Mouse (Mus musculus): ENCODE data around the gene Phka2. TPM values are rescaled to one million over a fixed set of nuclear protein-coding genes. Genes with fewer than 3 reads are reported as not detected.

Gene Phka2
- polyA plus RNA-seq, 1 experiment from 2014 or later: 21.3 TPM

GRCm38 (mm10) chrX:160516027-160516426, 14.1 kb downstream of the Phka2 start:
- no peak overlapping the region for H3K9ac ChIP-seq (replicated peaks)
- H3K4me2 ChIP-seq: no peak overlapping the region
- H3K27me3 ChIP-seq: peaks cover 3% of the 10 kb centered on the region
- no peaks in the 10 kb centered on the region for H3K4me1 ChIP-seq (replicated peaks)
- no peak for ATAC-seq (ENCODE audit: insufficient number of reproducible peaks, insufficient read depth, low FRiP score, low TSS enrichment, low read depth)
- H3K27ac ChIP-seq: no peak overlapping the region
- H3K9me3 ChIP-seq: no peaks in the 10 kb centered on the region
- H3K36me3 ChIP-seq: no peaks in the 10 kb centered on the region
- no peak overlapping the region for H3K4me3 ChIP-seq (replicated peaks)

- Histone ChIP-seq H3K36me3 (peaks cover 16% of the 10 kb centered on the region; the same call in 1 of the 2 replicates), H3K4me3 (replicated peaks) (no peak overlapping the region), H3K27ac (no peak overlapping the region), H3K9ac (replicated peaks) (no peak overlapping the region), H3K9me3 (no peaks in the 10 kb centered on the region), H3K4me2 (no peak overlapping the region), H3K4me1 (replicated peaks) (no peaks in the 10 kb centered on the region), H3K27me3 (peaks cover 8% of the 10 kb centered on the region; the same call in 1 of the 2 replicates)
- ATAC-seq (ENCODE audit: insufficient number of reproducible peaks, insufficient read depth, low FRiP score, low TSS enrichment, low read depth): no peak
- 57% methylated on average over 2 of the region's 2 CpGs for WGBS
Observed at GRCm38 (mm10) chrX:160542772-160543171, 40.8 kb downstream of the Phka2 start.

GRCm38 (mm10) chrX:160548875-160549274, 46.9 kb downstream of the Phka2 start:
- H3K4me2 ChIP-seq: no peak overlapping the region
- no peak for ATAC-seq (ENCODE audit: insufficient number of reproducible peaks, insufficient read depth, low FRiP score, low TSS enrichment, low read depth)
- H3K27me3 ChIP-seq: peaks cover 23% of the 10 kb centered on the region
- WGBS: 68% methylated on average over 1 of the region's 1 CpGs
- H3K9ac ChIP-seq (replicated peaks): no peak overlapping the region
- H3K27ac ChIP-seq: no peak overlapping the region
- H3K4me3 ChIP-seq (replicated peaks): no peak overlapping the region
- peaks cover 10% of the 10 kb centered on the region; the same call in 1 of the 2 replicates for H3K36me3 ChIP-seq
- no peaks in the 10 kb centered on the region for H3K4me1 ChIP-seq (replicated peaks)
- H3K9me3 ChIP-seq: no peaks in the 10 kb centered on the region

- no peak overlapping the region for H3K4me3 ChIP-seq (replicated peaks)
- H3K9ac ChIP-seq (replicated peaks): no peak overlapping the region
- H3K27ac ChIP-seq: no peak overlapping the region
- peaks cover 43% of the 10 kb centered on the region for H3K27me3 ChIP-seq
- no peak overlapping the region for H3K4me2 ChIP-seq
- H3K4me1 ChIP-seq (replicated peaks): no peaks in the 10 kb centered on the region
- H3K9me3 ChIP-seq: no peaks in the 10 kb centered on the region
- WGBS: 77% methylated on average over 4 of the region's 4 CpGs
- H3K36me3 ChIP-seq: peaks cover 11% of the 10 kb centered on the region; the same call in 1 of the 2 replicates
- no peak for ATAC-seq (ENCODE audit: insufficient number of reproducible peaks, insufficient read depth, low FRiP score, low TSS enrichment, low read depth)
Observed at GRCm38 (mm10) chrX:160552066-160552465, 50.1 kb downstream of the Phka2 start.

- Histone ChIP-seq H3K27ac (no peak overlapping the region), H3K36me3 (peaks cover under 1% of the 10 kb centered on the region; the same call in 1 of the 2 replicates), H3K4me3 (replicated peaks) (no peak overlapping the region), H3K27me3 (peaks cover 40% of the 10 kb centered on the region), H3K9me3 (no peaks in the 10 kb centered on the region), H3K4me2 (no peak overlapping the region), H3K9ac (replicated peaks) (no peak overlapping the region), H3K4me1 (replicated peaks) (no peaks in the 10 kb centered on the region)
- WGBS: 88% methylated on average over 5 of the region's 5 CpGs
- ATAC-seq (ENCODE audit: insufficient number of reproducible peaks, insufficient read depth, low FRiP score, low TSS enrichment, low read depth): no peak
Observed at GRCm38 (mm10) chrX:160583589-160583988, 81.6 kb downstream of the Phka2 start.

- no peaks in the 10 kb centered on the region for H3K9me3 ChIP-seq
- no peak overlapping the region for H3K4me3 ChIP-seq (replicated peaks)
- H3K4me2 ChIP-seq: no peak overlapping the region
- H3K9ac ChIP-seq (replicated peaks): no peak overlapping the region
- H3K27ac ChIP-seq: no peak overlapping the region
- no peaks in the 10 kb centered on the region for H3K4me1 ChIP-seq (replicated peaks)
- 86% methylated on average over 4 of the region's 4 CpGs for WGBS
- H3K36me3 ChIP-seq: no peaks in the 10 kb centered on the region
- peaks cover 42% of the 10 kb centered on the region for H3K27me3 ChIP-seq
- ATAC-seq (ENCODE audit: insufficient number of reproducible peaks, insufficient read depth, low FRiP score, low TSS enrichment, low read depth): no peak
Observed at GRCm38 (mm10) chrX:160584148-160584838, 82.3 kb downstream of the Phka2 start.

GRCm38 (mm10) chrX:160585110-160585509, 83.1 kb downstream of the Phka2 start:
- no peak for ATAC-seq (ENCODE audit: insufficient number of reproducible peaks, insufficient read depth, low FRiP score, low TSS enrichment, low read depth)
- Histone ChIP-seq H3K4me3 (replicated peaks) (no peak overlapping the region), H3K27me3 (peaks cover 46% of the 10 kb centered on the region), H3K27ac (no peak overlapping the region), H3K9me3 (no peaks in the 10 kb centered on the region), H3K4me1 (replicated peaks) (no peaks in the 10 kb centered on the region), H3K9ac (replicated peaks) (no peak overlapping the region), H3K4me2 (no peak overlapping the region), H3K36me3 (no peaks in the 10 kb centered on the region)
- 43% methylated on average over 1 of the region's 1 CpGs for WGBS

GRCm38 (mm10) chrX:160588523-160588922, 86.6 kb downstream of the Phka2 start:
- H3K9ac ChIP-seq (replicated peaks): no peak overlapping the region
- H3K4me1 ChIP-seq (replicated peaks): no peaks in the 10 kb centered on the region
- peaks cover 35% of the 10 kb centered on the region for H3K27me3 ChIP-seq
- no peak overlapping the region for H3K4me2 ChIP-seq
- ATAC-seq (ENCODE audit: insufficient number of reproducible peaks, insufficient read depth, low FRiP score, low TSS enrichment, low read depth): no peak
- H3K36me3 ChIP-seq: no peaks in the 10 kb centered on the region
- no peak overlapping the region for H3K27ac ChIP-seq
- no peaks in the 10 kb centered on the region for H3K9me3 ChIP-seq
- WGBS: 93% methylated on average over 4 of the region's 4 CpGs
- no peak overlapping the region for H3K4me3 ChIP-seq (replicated peaks)

- Histone ChIP-seq H3K36me3 (no peaks in the 10 kb centered on the region), H3K9me3 (no peaks in the 10 kb centered on the region), H3K4me3 (replicated peaks) (no peak overlapping the region), H3K9ac (replicated peaks) (no peak overlapping the region), H3K27ac (no peak overlapping the region), H3K4me1 (replicated peaks) (no peaks in the 10 kb centered on the region), H3K4me2 (no peak overlapping the region), H3K27me3 (peaks cover 32% of the 10 kb centered on the region)
- WGBS: 97% methylated on average over 7 of the region's 7 CpGs
- no peak for ATAC-seq (ENCODE audit: insufficient number of reproducible peaks, insufficient read depth, low FRiP score, low TSS enrichment, low read depth)
Observed at GRCm38 (mm10) chrX:160590147-160590546, 88.2 kb downstream of the Phka2 start.

GRCm38 (mm10) chrX:160592933-160593332, 91.0 kb downstream of the Phka2 start:
- H3K9ac ChIP-seq (replicated peaks): no peak overlapping the region
- H3K27ac ChIP-seq: no peak overlapping the region
- H3K4me1 ChIP-seq (replicated peaks): no peaks in the 10 kb centered on the region
- H3K36me3 ChIP-seq: no peaks in the 10 kb centered on the region
- ATAC-seq (ENCODE audit: insufficient number of reproducible peaks, insufficient read depth, low FRiP score, low TSS enrichment, low read depth): no peak
- peaks cover 25% of the 10 kb centered on the region for H3K27me3 ChIP-seq
- no peaks in the 10 kb centered on the region for H3K9me3 ChIP-seq
- no peak overlapping the region for H3K4me3 ChIP-seq (replicated peaks)
- WGBS: 85% methylated on average over 6 of the region's 6 CpGs
- H3K4me2 ChIP-seq: no peak overlapping the region

- ATAC-seq (ENCODE audit: insufficient number of reproducible peaks, insufficient read depth, low FRiP score, low TSS enrichment, low read depth): no peak
- peaks cover 42% of the 10 kb centered on the region for H3K27me3 ChIP-seq
- H3K4me1 ChIP-seq (replicated peaks): peaks cover 13% of the 10 kb centered on the region
- no peaks in the 10 kb centered on the region for H3K36me3 ChIP-seq
- WGBS: 80% methylated on average over 2 of the region's 2 CpGs
- H3K4me3 ChIP-seq (replicated peaks): no peak overlapping the region
- H3K9me3 ChIP-seq: no peaks in the 10 kb centered on the region
- H3K27ac ChIP-seq: no peak overlapping the region
- no peak overlapping the region for H3K9ac ChIP-seq (replicated peaks)
- no peak overlapping the region for H3K4me2 ChIP-seq
Observed at GRCm38 (mm10) chrX:160598055-160598454, 96.1 kb downstream of the Phka2 start.

Data from limb, embryonic 12.5 days (tissue).